Mouse (Mus musculus): ENCODE measurements around the gene Rfng. TPM values are rescaled to one million over a fixed set of nuclear protein-coding genes. Genes with fewer than 3 reads are reported as not detected.

The Rfng gene
- polyA plus RNA-seq, 1 experiment from 2014 or later: 27.8 TPM

GRCm38 (mm10) chr11:120825289-120825863 lies 41.4 kb upstream of the Rfng start:
- no peak for ATAC-seq (ENCODE audit: insufficient number of reproducible peaks, insufficient read depth, low FRiP score, low read depth)
- 38% methylated on average over 4 of the region's 4 CpGs for WGBS

GRCm38 (mm10) chr11:120824787-120825288 lies 40.8 kb upstream of the Rfng start:
- Histone ChIP-seq H3K4me2 (replicated peaks; ENCODE audit: low read depth, low read length) (peak overlapping the region; percentile 97), H3K9ac (replicated peaks; ENCODE audit: low read depth, low read length) (peak overlapping the region; percentile 92), H3K9me3 (ENCODE audit: control insufficient read depth, low read depth, low read length) (no peaks in the 10 kb centered on the region), H3K4me1 (ENCODE audit: control insufficient read depth, insufficient read depth, low read length) (peaks cover 29% of the 10 kb centered on the region), H3K27me3 (ENCODE audit: control insufficient read depth, insufficient read depth, low read length) (no peaks in the 10 kb centered on the region), H3K4me3 (ENCODE audit: low read depth, low read length) (peak overlapping the region; percentile 94), H3K36me3 (ENCODE audit: control insufficient read depth, insufficient read depth, low read length) (peaks cover 29% of the 10 kb centered on the region), H3K27ac (ENCODE audit: low read length) (peak overlapping the region; percentile 98)
- 0% methylated on average over 15 of the region's 21 CpGs for WGBS
- ATAC-seq (ENCODE audit: insufficient number of reproducible peaks, insufficient read depth, low FRiP score, low read depth): peak; percentile 3

More at GRCm38 (mm10) chr11:120825289-120825863, 41.4 kb upstream of the Rfng start:
- H3K9me3 ChIP-seq (ENCODE audit: control insufficient read depth, low read depth, low read length): no peaks in the 10 kb centered on the region
- peak overlapping the region; percentile 98 for H3K27ac ChIP-seq (ENCODE audit: low read length)
- H3K4me1 ChIP-seq (ENCODE audit: control insufficient read depth, insufficient read depth, low read length): peaks cover 29% of the 10 kb centered on the region
- peak overlapping the region; percentile 92 for H3K9ac ChIP-seq (replicated peaks; ENCODE audit: low read depth, low read length)
- peak overlapping the region; percentile 94 for H3K4me3 ChIP-seq (ENCODE audit: low read depth, low read length)
- H3K27me3 ChIP-seq (ENCODE audit: control insufficient read depth, insufficient read depth, low read length): no peaks in the 10 kb centered on the region
- peaks cover 26% of the 10 kb centered on the region for H3K36me3 ChIP-seq (ENCODE audit: control insufficient read depth, insufficient read depth, low read length)
- H3K4me2 ChIP-seq (replicated peaks; ENCODE audit: low read depth, low read length): peak overlapping the region; percentile 97

GRCm38 (mm10) chr11:120823956-120824786 lies 40.2 kb upstream of the Rfng start, which contains the start of gene Fasn:
Gene Fasn (minus strand): TSS chr11:120824547.
- Histone ChIP-seq H3K4me1 (ENCODE audit: control insufficient read depth, insufficient read depth, low read length) (peaks cover 29% of the 10 kb centered on the region), H3K9ac (replicated peaks; ENCODE audit: low read depth, low read length) (peak within 1 kb of the TSS; percentile 92), H3K9me3 (ENCODE audit: control insufficient read depth, low read depth, low read length) (no peaks in the 10 kb centered on the region), H3K4me3 (ENCODE audit: low read depth, low read length) (peak within 1 kb of the TSS; percentile 94), H3K4me2 (replicated peaks; ENCODE audit: low read depth, low read length) (peak within 1 kb of the TSS; percentile 97), H3K27ac (ENCODE audit: low read length) (peak within 1 kb of the TSS; percentile 98), H3K27me3 (ENCODE audit: control insufficient read depth, insufficient read depth, low read length) (no peaks in the 10 kb centered on the region), H3K36me3 (ENCODE audit: control insufficient read depth, insufficient read depth, low read length) (peaks cover 35% of the 10 kb centered on the region)
- WGBS: under 1% methylated on average over 105 of the region's 109 CpGs
- ATAC-seq (ENCODE audit: insufficient number of reproducible peaks, insufficient read depth, low FRiP score, low read depth): peak; percentile 89

- no peaks in the 10 kb centered on the region for H3K27me3 ChIP-seq (ENCODE audit: control insufficient read depth, insufficient read depth, low read length)
- peaks cover 29% of the 10 kb centered on the region for H3K4me1 ChIP-seq (ENCODE audit: control insufficient read depth, insufficient read depth, low read length)
- peaks cover 42% of the 10 kb centered on the region for H3K36me3 ChIP-seq (ENCODE audit: control insufficient read depth, insufficient read depth, low read length)
- H3K4me2 ChIP-seq (replicated peaks; ENCODE audit: low read depth, low read length): peak overlapping the region; percentile 97
- H3K4me3 ChIP-seq (ENCODE audit: low read depth, low read length): peak overlapping the region; percentile 94
- 1% methylated on average over 38 of the region's 40 CpGs for WGBS
- ATAC-seq (ENCODE audit: insufficient number of reproducible peaks, insufficient read depth, low FRiP score, low read depth): peak; percentile 47
- peak overlapping the region; percentile 98 for H3K27ac ChIP-seq (ENCODE audit: low read length)
- H3K9me3 ChIP-seq (ENCODE audit: control insufficient read depth, low read depth, low read length): no peaks in the 10 kb centered on the region
- H3K9ac ChIP-seq (replicated peaks; ENCODE audit: low read depth, low read length): peak overlapping the region; percentile 92
These were observed 39.5 kb upstream of the Rfng start for GRCm38 (mm10) chr11:120823551-120823947.

GRCm38 (mm10) chr11:120822831-120823550 lies 39.0 kb upstream of the Rfng start:
- Histone ChIP-seq H3K27me3 (ENCODE audit: control insufficient read depth, insufficient read depth, low read length) (no peaks in the 10 kb centered on the region), H3K36me3 (ENCODE audit: control insufficient read depth, insufficient read depth, low read length) (peaks cover 47% of the 10 kb centered on the region), H3K9me3 (ENCODE audit: control insufficient read depth, low read depth, low read length) (no peaks in the 10 kb centered on the region), H3K27ac (ENCODE audit: low read length) (peak overlapping the region; percentile 98), H3K4me3 (ENCODE audit: low read depth, low read length) (peak overlapping the region; percentile 94), H3K4me1 (ENCODE audit: control insufficient read depth, insufficient read depth, low read length) (peaks cover 29% of the 10 kb centered on the region), H3K4me2 (replicated peaks; ENCODE audit: low read depth, low read length) (peak overlapping the region; percentile 97), H3K9ac (replicated peaks; ENCODE audit: low read depth, low read length) (peak overlapping the region; percentile 92)
- ATAC-seq (ENCODE audit: insufficient number of reproducible peaks, insufficient read depth, low FRiP score, low read depth): no peak
- under 1% methylated on average over 14 of the region's 14 CpGs for WGBS

GRCm38 (mm10) chr11:120822321-120822720 lies 38.3 kb upstream of the Rfng start:
- Histone ChIP-seq H3K9ac (replicated peaks; ENCODE audit: low read depth, low read length) (peak overlapping the region; percentile 92; the same call in 1 of the 2 replicates), H3K9me3 (ENCODE audit: control insufficient read depth, low read depth, low read length) (no peaks in the 10 kb centered on the region), H3K36me3 (ENCODE audit: control insufficient read depth, insufficient read depth, low read length) (peaks cover 54% of the 10 kb centered on the region), H3K4me2 (replicated peaks; ENCODE audit: low read depth, low read length) (peak overlapping the region; percentile 97), H3K27me3 (ENCODE audit: control insufficient read depth, insufficient read depth, low read length) (no peaks in the 10 kb centered on the region), H3K4me1 (ENCODE audit: control insufficient read depth, insufficient read depth, low read length) (peaks cover 29% of the 10 kb centered on the region), H3K4me3 (ENCODE audit: low read depth, low read length) (peak overlapping the region; percentile 94), H3K27ac (ENCODE audit: low read length) (no peak overlapping the region)
- ATAC-seq (ENCODE audit: insufficient number of reproducible peaks, insufficient read depth, low FRiP score, low read depth): no peak
- 46% methylated on average over 4 of the region's 4 CpGs for WGBS

GRCm38 (mm10) chr11:120821076-120821922 lies 37.3 kb upstream of the Rfng start:
- Histone ChIP-seq H3K9me3 (ENCODE audit: control insufficient read depth, low read depth, low read length) (no peaks in the 10 kb centered on the region), H3K4me1 (ENCODE audit: control insufficient read depth, insufficient read depth, low read length) (peaks cover 29% of the 10 kb centered on the region), H3K9ac (replicated peaks; ENCODE audit: low read depth, low read length) (peak overlapping the region; percentile 92; the same call in 1 of the 2 replicates), H3K27me3 (ENCODE audit: control insufficient read depth, insufficient read depth, low read length) (no peaks in the 10 kb centered on the region), H3K36me3 (ENCODE audit: control insufficient read depth, insufficient read depth, low read length) (peaks cover 63% of the 10 kb centered on the region), H3K4me2 (replicated peaks; ENCODE audit: low read depth, low read length) (peak overlapping the region; percentile 97; the same call in 1 of the 2 replicates), H3K4me3 (ENCODE audit: low read depth, low read length) (peak overlapping the region; percentile 94), H3K27ac (ENCODE audit: low read length) (no peak overlapping the region)
- no peak for ATAC-seq (ENCODE audit: insufficient number of reproducible peaks, insufficient read depth, low FRiP score, low read depth)
- 82% methylated on average over 14 of the region's 14 CpGs for WGBS

Measured in stomach, embryonic 14.5 days (tissue).